Mouse (Mus musculus): ENCODE measurements around the gene Prpsap2.
"Not testable (repeated sequence)": the region's sequence is repeated elsewhere in the genome, so short reads cannot be mapped to it uniquely, and the experiment has no call there.

The Prpsap2 gene

DNA sequence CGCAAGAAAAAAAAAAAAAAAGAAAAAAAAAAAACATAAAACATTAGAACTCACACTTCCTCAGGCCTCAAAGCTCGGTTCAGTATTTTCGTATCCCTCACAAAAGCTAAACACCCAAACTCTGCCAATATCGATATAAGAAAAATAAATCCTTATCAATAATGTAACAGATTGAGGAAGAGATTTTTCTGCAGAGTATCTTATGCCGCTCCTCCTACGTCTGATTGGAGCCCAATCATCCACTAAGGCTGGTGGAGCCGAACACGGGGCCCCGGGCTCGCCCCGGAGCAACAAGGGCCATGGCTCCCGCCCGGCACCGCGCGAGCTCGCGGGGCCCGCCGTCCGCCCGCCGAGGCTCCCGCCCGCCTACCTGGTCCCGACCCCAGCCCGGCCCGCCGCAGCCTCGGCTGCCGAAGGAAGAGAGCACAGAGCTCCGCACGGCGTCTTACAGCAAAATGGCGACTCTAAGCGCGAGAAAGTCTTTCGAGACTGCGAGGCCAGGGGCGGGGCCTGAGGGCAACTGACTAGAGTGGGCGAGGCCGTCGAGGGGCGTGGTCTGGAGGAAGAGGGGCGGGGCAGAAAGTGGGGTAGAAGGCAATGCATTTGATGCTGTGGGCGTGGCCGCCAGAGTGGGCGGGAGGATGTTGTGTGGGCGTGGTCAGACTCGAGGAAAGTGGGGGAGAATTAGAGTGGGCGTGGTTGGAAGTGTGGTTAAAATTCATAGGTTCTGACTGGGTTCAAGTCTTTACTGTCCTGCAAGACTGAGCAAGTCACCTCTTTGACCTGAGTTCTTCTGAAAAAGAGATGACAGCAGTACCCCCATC lies at the start of gene Prpsap2:
TSS of gene Prpsap2 (minus strand) at position 505 of the 824 bp plus-strand sequence.
- peak; percentile 96 for DNase-seq (ENCODE audit: low read depth, low spot score)

DNA sequence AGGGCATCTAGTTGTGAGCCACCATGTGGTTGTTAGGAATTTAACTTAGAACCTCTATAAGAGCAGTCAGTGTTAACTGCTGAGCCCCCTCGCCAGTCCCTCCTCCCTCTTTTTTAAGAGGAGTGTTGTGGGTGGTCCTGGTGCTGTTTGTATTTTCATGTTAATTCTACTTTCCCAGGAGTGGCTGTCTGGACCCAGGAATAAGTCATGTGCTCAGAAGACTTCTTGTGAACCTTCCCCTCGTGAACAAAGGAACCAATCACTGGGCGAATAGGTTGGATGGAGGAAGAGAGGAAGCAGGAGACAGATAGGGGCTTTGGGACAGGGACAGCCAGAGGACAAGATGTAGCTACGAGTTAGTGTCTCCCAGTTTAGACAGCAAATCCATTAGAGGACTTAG lies 47.9 kb upstream of the Prpsap2 start:
- no peak for DNase-seq (ENCODE audit: low read depth, low spot score)

DNA sequence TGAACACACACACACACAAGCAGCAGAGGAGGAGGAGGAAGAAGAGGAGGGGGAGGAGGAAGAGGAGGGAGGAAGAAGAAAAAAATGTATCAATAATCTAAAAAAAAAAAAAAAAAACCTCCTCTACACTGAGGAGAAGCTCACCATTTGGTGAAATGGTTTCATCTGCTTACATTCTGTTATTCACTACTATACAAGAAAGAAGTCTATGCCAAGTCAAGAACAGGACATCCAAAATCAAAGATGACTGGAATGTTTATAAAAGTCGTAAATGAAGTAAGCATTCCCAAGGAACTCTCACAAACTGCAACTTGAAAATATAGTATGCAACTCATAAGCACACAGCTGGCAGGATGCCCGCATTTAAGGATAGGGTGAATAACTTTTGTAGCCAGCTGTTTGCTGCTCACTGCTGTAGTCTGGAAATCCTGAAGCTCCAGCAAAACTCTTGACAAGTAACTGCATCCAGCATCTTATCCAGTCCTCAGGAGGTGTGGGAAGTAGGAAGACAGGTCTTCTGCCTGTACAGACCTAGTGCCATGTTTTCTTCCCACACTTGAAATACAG lies 46.7 kb upstream of the Prpsap2 start:
- no peak for DNase-seq (ENCODE audit: low read depth, low spot score)

DNA sequence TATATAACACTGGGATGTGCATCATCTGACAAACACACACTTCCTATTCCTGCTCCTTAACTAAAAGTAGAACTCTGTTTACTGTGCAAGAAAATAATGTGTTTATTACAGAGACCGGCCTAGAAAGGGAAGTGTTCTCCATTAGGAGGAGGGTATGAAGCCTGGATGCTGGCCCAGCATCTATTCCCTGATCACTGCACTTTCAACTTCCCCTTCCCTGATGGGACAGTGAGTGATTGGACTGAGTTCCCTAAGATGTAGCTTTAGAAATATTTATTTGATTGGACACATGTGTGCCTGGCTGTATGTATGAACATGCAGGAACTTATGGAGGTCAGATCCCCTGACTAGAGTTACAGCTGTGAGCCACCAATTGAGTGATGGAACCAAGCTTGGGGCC lies 31.6 kb upstream of the Prpsap2 start:
- no peak for DNase-seq (ENCODE audit: low read depth, low spot score)

DNA sequence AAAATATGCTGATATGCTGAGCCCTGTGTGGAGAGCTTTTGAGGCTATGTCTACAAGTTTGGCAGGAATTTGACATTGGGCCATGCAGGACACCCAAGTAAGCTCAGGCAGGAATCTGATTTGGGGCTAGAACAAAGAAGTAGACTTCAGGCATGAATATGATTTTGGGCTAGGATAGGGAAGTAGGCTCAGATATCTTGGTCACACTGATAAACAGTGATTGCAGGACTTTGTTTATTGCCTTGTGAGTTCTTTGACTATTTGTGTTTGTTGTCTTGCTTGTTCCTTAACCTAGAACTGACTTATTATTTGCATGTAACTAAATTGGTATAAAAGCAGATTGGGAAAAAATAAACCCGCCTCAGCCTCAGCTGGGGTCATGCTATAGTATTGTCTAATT lies 26.7 kb upstream of the Prpsap2 start:
- DNase-seq (ENCODE audit: low read depth, low spot score): no peak

DNA sequence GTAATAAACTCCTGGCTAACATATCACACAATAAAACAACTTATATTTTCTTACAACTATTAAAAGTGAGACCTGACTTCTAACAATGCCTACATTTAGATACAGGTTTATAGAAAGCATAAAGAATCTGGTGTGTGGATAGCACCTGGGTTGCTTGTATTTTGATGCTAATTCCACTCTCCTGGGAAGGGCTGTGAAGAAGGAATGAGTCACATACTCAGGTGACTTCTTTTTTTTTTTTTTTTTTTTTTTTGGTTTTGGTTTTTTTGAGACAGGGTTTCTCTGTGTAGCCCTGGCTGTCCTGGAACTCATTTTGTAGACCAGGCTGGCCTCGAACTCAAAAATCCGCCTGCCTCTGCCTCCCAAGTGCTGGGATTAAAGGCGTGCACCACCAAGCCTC lies 20.6 kb upstream of the Prpsap2 start:
- DNase-seq (ENCODE audit: low read depth, low spot score): not testable (repeated sequence)

DNA sequence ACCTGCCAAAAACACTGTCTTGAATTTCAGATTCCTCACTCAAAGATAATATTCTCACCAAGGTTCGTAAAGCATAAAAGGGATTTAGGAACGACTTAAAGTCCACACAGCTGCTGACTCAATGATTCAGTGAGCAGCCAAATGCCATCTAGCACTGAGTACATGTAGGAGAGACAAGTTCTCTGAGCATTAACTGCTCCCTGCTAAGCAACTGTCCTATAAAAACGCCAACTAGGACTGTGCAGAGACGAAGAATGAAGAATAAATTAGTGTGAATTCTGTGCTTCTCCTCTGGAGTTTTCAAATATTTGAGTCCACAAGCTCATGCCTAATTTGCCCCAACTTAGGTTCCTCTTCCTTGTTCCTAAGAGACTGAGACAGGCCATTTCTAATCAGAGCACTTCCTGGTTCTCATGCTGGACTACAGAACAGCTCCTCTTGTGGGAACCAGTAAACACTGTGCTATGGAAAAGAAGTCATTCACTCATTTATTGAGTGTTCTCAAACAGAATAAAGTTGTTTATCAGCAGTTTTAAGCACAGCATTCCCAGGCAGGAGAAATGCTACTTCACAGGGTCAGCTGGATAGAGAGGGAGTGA lies 12.8 kb upstream of the Prpsap2 start:
- no peak for DNase-seq (ENCODE audit: low read depth, low spot score)

DNA sequence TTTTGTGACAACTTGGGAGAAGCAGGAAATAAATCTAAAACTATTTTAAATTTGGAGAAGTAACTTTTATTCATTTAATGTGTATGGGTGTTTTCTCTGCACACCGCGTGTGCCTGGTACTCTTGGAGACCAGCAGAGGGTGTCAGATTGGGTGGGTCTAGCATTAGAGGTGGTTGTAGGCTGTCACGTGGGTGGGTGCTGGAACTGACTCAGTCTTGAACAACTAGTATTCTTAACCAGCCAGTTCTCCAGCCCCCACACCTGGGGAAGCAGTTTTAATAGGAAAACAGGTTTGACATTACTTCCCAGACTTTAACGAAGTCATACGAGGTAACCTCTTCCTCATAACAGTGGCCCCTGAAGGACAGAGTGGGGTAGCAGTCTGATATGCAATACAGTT lies 1.4 kb downstream of the Prpsap2 start:
- no peak for DNase-seq (ENCODE audit: low read depth, low spot score)

DNA sequence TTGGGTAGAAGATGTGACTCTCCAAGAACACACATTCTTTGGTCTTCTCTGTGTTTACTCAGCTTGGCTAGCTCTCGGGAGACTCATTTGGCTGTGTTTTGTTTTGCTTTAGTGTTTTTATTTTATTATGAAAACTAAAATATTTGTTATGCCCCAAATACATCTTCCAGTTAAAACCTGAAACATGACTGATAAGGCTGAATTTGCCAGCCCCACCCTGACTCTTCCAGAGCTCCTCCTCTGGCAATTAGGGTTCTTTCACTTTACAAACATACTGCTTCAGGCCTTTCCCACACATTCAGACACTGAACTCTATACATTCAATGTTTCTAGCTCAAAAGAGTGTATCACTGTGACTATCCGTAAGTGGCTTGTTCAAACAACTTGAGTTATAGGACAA lies 4.7 kb downstream of the Prpsap2 start:
- no peak for DNase-seq (ENCODE audit: low read depth, low spot score)

DNA sequence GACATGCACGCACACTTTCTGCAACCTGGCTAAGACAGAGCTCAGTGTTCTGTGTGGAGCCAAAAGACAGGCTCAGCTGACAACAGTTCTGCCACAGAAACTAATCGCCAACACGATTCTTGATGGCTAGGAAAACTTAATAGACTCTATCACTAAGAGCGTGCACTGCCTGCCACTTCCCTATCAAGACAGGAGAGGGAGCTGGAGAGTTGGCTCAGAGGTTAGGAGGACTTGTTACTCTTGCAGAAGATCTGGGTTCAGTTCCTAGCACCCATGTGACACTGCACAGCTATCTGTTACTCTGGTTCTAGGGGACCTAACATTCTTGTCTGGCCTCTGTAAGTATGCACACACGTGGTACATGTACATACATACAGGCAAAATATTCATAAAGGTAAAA lies 10.3 kb downstream of the Prpsap2 start:
- no peak for DNase-seq (ENCODE audit: low read depth, low spot score)

DNA sequence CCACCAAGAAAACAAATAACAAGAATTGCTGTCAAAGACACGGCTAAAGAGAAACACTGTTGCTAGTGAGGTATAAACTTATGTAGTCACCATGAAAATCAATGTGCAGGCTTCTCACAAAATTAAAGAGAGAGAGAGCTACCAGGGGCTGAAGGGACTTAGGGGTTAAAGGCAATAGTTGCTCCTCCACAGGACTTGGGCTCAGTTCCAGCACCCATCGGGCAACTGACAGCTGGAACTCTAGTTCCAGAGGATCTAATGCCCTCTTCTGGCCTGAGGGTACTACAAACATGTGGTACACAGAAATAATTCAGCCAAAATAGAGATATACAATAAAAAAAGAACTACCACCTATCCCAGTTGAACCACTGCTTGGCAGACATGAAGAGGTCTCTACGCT lies 14.7 kb downstream of the Prpsap2 start:
- no peak for DNase-seq (ENCODE audit: low read depth, low spot score)

DNA sequence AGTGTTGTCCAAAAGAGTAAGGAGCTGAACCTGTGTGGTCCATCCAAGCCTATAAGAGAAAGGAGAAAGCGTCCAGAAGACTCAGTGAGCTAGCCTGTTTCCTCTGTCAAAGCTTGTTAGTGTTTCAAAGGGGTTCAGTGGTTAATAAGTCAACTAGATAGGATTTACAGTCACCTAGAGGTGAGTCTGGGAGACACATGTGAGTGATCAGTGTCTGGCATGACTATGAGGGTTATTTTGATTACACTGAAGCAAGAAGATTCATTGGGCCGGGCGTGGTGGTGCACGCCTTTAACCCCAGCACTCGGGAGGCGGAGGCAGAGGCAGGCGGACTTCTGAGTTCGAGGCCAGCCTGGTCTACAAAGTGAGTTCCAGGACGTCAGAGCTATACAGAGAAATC lies 16.1 kb downstream of the Prpsap2 start:
- DNase-seq (ENCODE audit: low read depth, low spot score): no peak

DNA sequence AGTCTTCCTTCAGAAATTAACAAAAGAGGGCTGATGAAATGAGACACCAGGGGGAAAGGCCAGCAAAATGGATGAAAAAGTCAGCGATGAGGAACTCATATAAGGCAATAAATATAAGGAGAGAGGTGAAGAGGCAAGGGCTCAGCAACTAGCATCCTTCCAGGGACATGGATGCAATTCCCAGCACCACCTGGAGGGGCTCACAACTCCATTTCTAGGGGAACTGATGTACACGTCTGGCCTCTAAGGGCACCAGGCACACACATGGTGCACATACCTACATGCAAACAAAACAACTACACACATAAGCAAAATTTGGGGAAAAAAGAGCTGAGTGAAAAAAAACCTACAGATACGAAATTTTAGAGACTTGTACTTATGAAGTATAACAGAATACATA lies 17.4 kb downstream of the Prpsap2 start:
- no peak for DNase-seq (ENCODE audit: low read depth, low spot score)

DNA sequence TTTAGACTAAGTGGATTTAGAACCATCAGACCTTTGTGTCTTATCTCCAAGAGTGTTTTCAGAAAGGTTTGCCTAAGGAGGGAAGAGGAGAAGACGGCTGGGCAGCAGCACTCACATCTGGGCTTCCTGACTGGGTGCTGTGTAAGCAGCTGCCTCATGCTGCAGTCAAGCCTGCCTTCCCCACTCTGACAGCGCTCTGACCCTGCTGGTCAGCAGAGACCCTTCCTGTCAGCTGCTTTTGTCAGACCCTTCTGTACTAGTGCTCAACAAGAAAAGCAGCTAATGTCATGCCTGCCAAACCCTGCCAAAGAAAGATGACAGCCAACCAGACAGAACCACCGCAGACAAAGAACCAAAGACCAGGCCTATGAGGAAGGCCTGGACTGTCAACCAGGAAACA lies 18.1 kb downstream of the Prpsap2 start:
- DNase-seq (ENCODE audit: low read depth, low spot score): no peak

DNA sequence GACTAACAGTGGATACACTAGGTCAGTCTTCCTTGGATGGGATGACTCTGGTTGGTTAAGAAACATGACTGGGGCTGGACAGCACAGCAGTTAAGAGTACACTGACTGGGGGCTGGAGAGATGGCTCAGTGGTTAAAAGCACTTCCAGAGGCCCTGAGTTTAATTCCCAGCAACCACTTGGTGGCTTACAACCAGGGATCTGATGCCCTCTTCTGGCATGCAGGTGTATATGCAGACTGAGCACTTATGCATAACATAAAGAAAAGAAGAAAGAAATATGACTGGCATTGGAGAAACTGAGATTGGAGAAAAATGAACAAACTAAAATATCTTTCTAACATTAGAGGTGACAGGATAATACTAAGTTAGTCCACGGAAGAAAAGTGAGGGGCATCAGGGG lies 21.4 kb downstream of the Prpsap2 start:
- no peak for DNase-seq (ENCODE audit: low read depth, low spot score)

DNA sequence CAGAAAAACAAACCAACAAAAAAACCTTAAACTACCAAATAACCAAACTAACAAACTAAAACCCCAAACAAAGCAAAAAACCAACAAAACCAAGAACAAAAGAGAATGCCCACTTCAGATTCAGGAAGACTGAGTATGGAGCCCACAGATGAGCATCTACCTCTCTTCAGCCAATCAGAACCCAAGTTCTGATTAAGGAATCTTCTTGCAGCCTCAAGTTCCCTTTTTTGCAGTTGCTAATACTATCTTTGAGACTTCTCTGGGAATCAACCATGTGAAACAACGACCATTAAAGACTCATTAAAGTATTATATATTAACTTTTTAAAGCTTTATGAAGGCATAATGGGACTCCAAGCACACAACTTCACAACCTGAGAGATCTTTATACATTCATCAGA lies 24.6 kb downstream of the Prpsap2 start:
- no peak for DNase-seq (ENCODE audit: low read depth, low spot score)

DNA sequence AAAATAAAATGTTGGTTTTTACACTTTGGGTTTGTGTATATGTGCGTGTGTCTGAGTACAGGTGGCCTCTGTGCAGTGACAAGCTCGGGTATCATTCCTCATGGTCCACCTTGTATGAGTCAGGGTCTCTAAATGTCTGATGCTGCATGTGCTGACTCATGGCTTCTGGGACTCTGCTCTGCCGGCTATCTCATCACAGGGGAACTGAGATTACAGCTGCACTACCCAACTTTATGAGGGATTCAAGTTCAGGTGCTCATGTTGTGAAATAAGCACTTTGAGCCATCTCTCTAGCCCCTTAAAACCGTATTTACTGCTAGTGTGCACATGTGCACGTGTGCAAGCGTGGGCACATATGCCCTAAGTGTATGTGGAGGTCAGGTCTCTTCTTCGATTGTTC lies 29.2 kb downstream of the Prpsap2 start:
- DNase-seq (ENCODE audit: low read depth, low spot score): no peak

DNA sequence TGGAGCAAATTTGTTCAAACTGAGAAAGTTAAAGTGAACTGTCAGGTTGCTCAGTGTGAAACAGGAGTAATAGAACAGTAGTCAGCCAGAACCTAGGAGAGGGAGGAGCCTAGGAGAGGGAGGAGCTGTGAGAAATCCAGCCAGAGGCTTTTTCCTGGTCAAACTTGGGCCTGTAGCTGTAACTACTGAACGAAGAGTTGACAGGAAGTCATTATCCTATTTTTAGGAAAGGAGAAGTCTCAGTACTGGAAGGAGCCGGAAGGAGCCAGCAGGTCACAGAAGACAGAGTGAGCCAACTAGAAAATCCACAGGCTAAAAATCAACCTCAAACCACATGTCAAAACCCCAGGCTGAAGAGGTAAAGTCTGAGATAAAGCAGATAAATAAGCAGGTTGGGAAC lies 33.9 kb downstream of the Prpsap2 start:
- no peak for DNase-seq (ENCODE audit: low read depth, low spot score)

DNA sequence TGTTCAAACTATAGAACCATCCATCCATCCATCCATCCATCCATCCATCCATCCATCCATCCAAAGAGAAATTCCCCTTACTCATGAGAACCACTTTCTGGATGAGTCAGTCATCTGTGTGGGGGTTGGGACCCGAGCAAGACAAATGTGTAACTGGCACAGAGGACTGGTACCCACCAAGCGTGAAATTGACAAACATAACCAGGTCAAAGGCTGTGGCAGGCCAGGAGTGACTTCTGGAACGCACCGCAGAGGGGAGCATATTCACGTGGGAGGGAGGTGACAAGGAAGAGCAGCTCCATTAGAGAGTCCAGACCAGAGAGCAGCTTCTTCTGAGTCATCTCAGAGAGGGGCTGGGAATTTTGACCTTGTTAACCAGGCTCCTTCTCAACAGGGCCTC lies 39.8 kb downstream of the Prpsap2 start:
- no peak for DNase-seq (ENCODE audit: low read depth, low spot score)

DNA sequence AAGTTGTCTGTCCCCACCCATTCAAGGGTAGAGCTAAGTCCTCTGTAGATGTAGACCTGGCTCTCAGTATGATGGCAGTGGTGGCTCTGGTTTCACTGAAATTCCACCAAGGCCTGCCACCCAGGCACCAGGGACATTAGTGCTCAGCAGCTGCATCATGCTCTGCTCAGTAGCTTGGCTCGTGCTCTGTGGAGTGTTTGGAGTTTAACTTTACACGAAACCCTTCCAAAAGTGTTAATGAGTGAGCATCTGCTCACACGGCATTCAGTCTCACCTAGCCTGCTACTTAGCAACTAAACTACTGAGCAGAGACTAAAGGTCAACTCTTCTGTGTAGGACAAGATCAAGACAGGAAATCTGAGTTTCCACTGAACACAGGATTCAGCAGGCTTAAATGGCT lies 41.3 kb downstream of the Prpsap2 start, which contains the start of gene Slc5a10:
TSS of gene Slc5a10 (minus strand) at position 191 of the 400 bp plus-strand sequence.
- no peak for DNase-seq (ENCODE audit: low read depth, low spot score)

DNA sequence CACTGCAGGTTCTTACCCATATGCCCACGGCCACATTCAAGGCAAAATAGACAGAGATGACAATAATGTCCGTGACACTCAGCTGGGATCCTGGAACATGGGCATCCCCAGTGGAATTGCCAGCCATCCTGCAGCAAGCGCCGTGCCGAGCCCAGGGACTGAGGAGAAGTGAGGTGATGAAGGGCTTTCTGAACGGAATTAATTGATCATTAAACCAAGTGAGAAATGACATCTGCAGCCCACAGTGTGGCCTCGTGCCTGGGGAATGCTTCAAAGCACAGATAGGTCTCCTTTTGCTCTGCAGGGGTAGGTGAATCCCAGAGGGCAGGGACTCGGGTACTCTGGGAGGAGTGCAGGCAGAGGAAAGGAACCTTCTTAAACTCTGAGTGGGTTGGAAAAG lies 42.1 kb downstream of the Prpsap2 start:
- no peak for DNase-seq (ENCODE audit: low read depth, low spot score)

DNA sequence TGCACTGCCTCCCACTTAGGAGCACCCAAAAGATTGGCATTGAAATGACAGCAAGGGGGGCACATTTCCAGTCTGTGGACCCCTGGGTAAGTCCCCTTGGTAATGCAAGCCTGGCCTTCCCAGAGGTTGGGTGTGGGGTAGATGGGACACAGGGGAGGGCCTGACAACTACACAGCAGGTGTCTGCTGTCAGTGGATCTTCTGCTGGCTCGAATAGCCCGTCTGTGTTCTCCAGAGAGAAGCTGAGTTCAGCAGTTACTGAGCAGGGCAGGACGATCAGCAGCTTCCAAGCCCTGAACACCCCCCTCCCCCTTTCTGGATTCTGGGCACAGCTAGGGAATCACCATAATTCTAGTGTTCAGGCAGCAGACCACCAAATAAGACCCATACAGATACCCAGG lies 42.5 kb downstream of the Prpsap2 start:
- no peak for DNase-seq (ENCODE audit: low read depth, low spot score)

DNA sequence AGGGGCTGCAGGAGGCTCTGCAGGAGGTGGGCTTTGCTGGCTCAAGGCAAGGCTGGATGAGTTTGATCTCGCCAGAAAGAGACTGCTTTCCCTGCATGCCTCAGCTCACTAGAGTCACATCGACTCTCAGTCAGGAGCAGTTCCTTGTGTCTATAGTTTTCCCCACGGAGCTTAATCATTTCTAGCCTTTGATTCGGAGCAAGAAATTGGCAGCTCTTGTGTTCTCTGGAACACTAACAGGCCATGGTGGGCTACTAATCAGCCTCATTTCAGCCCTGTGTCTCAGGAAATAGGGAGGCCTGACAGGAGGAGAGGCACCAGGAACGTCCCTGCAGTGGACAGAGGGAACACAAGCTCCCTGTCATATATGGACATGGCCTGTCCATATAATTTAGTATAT lies 43.9 kb downstream of the Prpsap2 start:
- no peak for DNase-seq (ENCODE audit: low read depth, low spot score)
